Mouse (Mus musculus): ENCODE measurements around the gene Irgm1. TPM values are rescaled to one million over a fixed set of nuclear protein-coding genes. Genes with fewer than 3 reads are reported as not detected.
A peak's percentile ranks its signal among the peaks of the same experiment; 100 is the strongest.

Gene Irgm1
- polyA plus RNA-seq, 1 experiment: 1.9 TPM

GRCm38 (mm10) chr11:48838879-48839680, 32.4 kb downstream of the Irgm1 start:
- TF ChIP-seq CTCF (IDR thresholded peaks at IDR 0.05; ENCODE audit: borderline replicate concordance, extremely low read depth, insufficient read depth, insufficient read length): no peak
- no peak for TF ChIP-seq POLR2A (IDR thresholded peaks at IDR 0.05; ENCODE audit: borderline replicate concordance, extremely low read depth, insufficient read depth, insufficient read length, poor library complexity, severe bottlenecking)
- DNase-seq (ENCODE audit: low read depth): peak; percentile 21

GRCm38 (mm10) chr11:48838181-48838797, 33.2 kb downstream of the Irgm1 start:
- no peak for TF ChIP-seq POLR2A (IDR thresholded peaks at IDR 0.05; ENCODE audit: borderline replicate concordance, extremely low read depth, insufficient read depth, insufficient read length, poor library complexity, severe bottlenecking)
- TF ChIP-seq CTCF (IDR thresholded peaks at IDR 0.05; ENCODE audit: borderline replicate concordance, extremely low read depth, insufficient read depth, insufficient read length): no peak
- DNase-seq (ENCODE audit: low read depth): peak; percentile 51

GRCm38 (mm10) chr11:48837310-48838180, 33.9 kb downstream of the Irgm1 start:
- peak; percentile 72 for DNase-seq (ENCODE audit: low read depth)
- TF ChIP-seq POLR2A (IDR thresholded peaks at IDR 0.05; ENCODE audit: borderline replicate concordance, extremely low read depth, insufficient read depth, insufficient read length, poor library complexity, severe bottlenecking) (no peak), CTCF (IDR thresholded peaks at IDR 0.05; ENCODE audit: borderline replicate concordance, extremely low read depth, insufficient read depth, insufficient read length) (peak; percentile 12; the same call in 1 of the 2 replicates)

GRCm38 (mm10) chr11:48836990-48837309, 34.5 kb downstream of the Irgm1 start:
- DNase-seq (ENCODE audit: low read depth): no peak
- TF ChIP-seq POLR2A (IDR thresholded peaks at IDR 0.05; ENCODE audit: borderline replicate concordance, extremely low read depth, insufficient read depth, insufficient read length, poor library complexity, severe bottlenecking) (no peak), CTCF (IDR thresholded peaks at IDR 0.05; ENCODE audit: borderline replicate concordance, extremely low read depth, insufficient read depth, insufficient read length) (no peak)

- no peak for TF ChIP-seq POLR2A (IDR thresholded peaks at IDR 0.05; ENCODE audit: borderline replicate concordance, extremely low read depth, insufficient read depth, insufficient read length, poor library complexity, severe bottlenecking)
- TF ChIP-seq CTCF (IDR thresholded peaks at IDR 0.05; ENCODE audit: borderline replicate concordance, extremely low read depth, insufficient read depth, insufficient read length): no peak
- no peak for DNase-seq (ENCODE audit: low read depth)
These were observed 35.6 kb downstream of the Irgm1 start for GRCm38 (mm10) chr11:48835923-48836322.

GRCm38 (mm10) chr11:48833731-48834639, 37.5 kb downstream of the Irgm1 start:
- TF ChIP-seq CTCF (IDR thresholded peaks at IDR 0.05; ENCODE audit: borderline replicate concordance, extremely low read depth, insufficient read depth, insufficient read length) (no peak), POLR2A (IDR thresholded peaks at IDR 0.05; ENCODE audit: borderline replicate concordance, extremely low read depth, insufficient read depth, insufficient read length, poor library complexity, severe bottlenecking) (no peak)
- peak; percentile 95 for DNase-seq (ENCODE audit: low read depth)

GRCm38 (mm10) chr11:48833078-48833730, 38.3 kb downstream of the Irgm1 start:
- no peak for DNase-seq (ENCODE audit: low read depth)

GRCm38 (mm10) chr11:48831273-48831672, 40.2 kb downstream of the Irgm1 start:
- DNase-seq (ENCODE audit: low read depth): no peak
- TF ChIP-seq CTCF (IDR thresholded peaks at IDR 0.05; ENCODE audit: borderline replicate concordance, extremely low read depth, insufficient read depth, insufficient read length) (no peak), POLR2A (IDR thresholded peaks at IDR 0.05; ENCODE audit: borderline replicate concordance, extremely low read depth, insufficient read depth, insufficient read length, poor library complexity, severe bottlenecking) (no peak)

More at GRCm38 (mm10) chr11:48833078-48833730, 38.3 kb downstream of the Irgm1 start:
- TF ChIP-seq CTCF (IDR thresholded peaks at IDR 0.05; ENCODE audit: borderline replicate concordance, extremely low read depth, insufficient read depth, insufficient read length) (no peak), POLR2A (IDR thresholded peaks at IDR 0.05; ENCODE audit: borderline replicate concordance, extremely low read depth, insufficient read depth, insufficient read length, poor library complexity, severe bottlenecking) (no peak)

- TF ChIP-seq CTCF (IDR thresholded peaks at IDR 0.05; ENCODE audit: borderline replicate concordance, extremely low read depth, insufficient read depth, insufficient read length) (no peak), POLR2A (IDR thresholded peaks at IDR 0.05; ENCODE audit: borderline replicate concordance, extremely low read depth, insufficient read depth, insufficient read length, poor library complexity, severe bottlenecking) (no peak)
- no peak for DNase-seq (ENCODE audit: low read depth)
These were observed 41.2 kb downstream of the Irgm1 start for GRCm38 (mm10) chr11:48830279-48830678.

- TF ChIP-seq POLR2A (IDR thresholded peaks at IDR 0.05; ENCODE audit: borderline replicate concordance, extremely low read depth, insufficient read depth, insufficient read length, poor library complexity, severe bottlenecking): no peak
- TF ChIP-seq CTCF (IDR thresholded peaks at IDR 0.05; ENCODE audit: borderline replicate concordance, extremely low read depth, insufficient read depth, insufficient read length): no peak
- DNase-seq (ENCODE audit: low read depth): no peak
These were observed 43.6 kb downstream of the Irgm1 start for GRCm38 (mm10) chr11:48827926-48828325.
